Mouse (Mus musculus) CH12.LX (cell line): Measurements from ENCODE around the gene Tbx15.

Experiments
- CTCF ChIP-seq, 2 experiments: IDR thresholded peaks in 1 of 2; conservative IDR thresholded peaks in 1 of 2; 2 replicates each; pipeline ENCODE4 v1.5.1; 2011 to 2012; ENCODE audit warnings: low read depth in 2 of 2, low read length in 2 of 2, improper control_type of control experiment in 1 of 2, inconsistent platforms in 1 of 2, mild to moderate bottlenecking in 1 of 2, moderate library complexity in 1 of 2
- HCFC1 ChIP-seq: IDR thresholded peaks from 2 replicates; pipeline ENCODE4 v1.6.1; 2012; ENCODE audit warnings: low read depth, mild to moderate bottlenecking, inconsistent platforms, low read length, improper control_type of control experiment
- KAT2A ChIP-seq: IDR thresholded peaks from 2 replicates; pipeline ENCODE4 v1.6.1; 2012; ENCODE audit warnings: low read length, improper control_type of control experiment, inconsistent platforms; ENCODE audit not compliant: insufficient replicate concordance
- MAX ChIP-seq: IDR thresholded peaks from 2 replicates; pipeline ENCODE4 v1.6.1; 2011; ENCODE audit warnings: low read length, improper control_type of control experiment
- TBP ChIP-seq: conservative IDR thresholded peaks from 2 replicates; pipeline ENCODE4 v1.6.1; 2011; ENCODE audit warnings: low read depth, low read length, improper control_type of control experiment
- USF2 ChIP-seq: conservative IDR thresholded peaks from 2 replicates; pipeline ENCODE4 v1.6.1; 2011; ENCODE audit warnings: low read depth, low read length, improper control_type of control experiment
- ZNF384 ChIP-seq: IDR thresholded peaks from 2 replicates; pipeline ENCODE4 v1.6.1; 2012; ENCODE audit warnings: low read depth, low read length, improper control_type of control experiment, inconsistent platforms

- TF ChIP-seq MAX (no peak), CTCF (conservative IDR thresholded peaks at IDR 0.05 in 1 of 2, IDR thresholded peaks at IDR 0.05 in 1 of 2; ENCODE audit: low read depth in 2 of 2, low read length in 2 of 2) (no peak), USF2 (no peak), ZNF384 (no peak), TBP (no peak), KAT2A (no peak), HCFC1 (no peak)
Measured at GRCm38 (mm10) chr3:99290878-99291277, 50.7 kb downstream of the Tbx15 start.
